Mouse (Mus musculus) embryonic facial prominence, embryonic 14.5 days (tissue): ENCODE measurements at regions not wholly inside any gene's neighbourhood (a gene's known extent, or its start where the extent isn't known, plus 50 kb on each side); places are given as distances from the start of the nearest gene placed in this dataset.

Experiments used
- ATAC-seq: fragments of 200-750 bp; cut with Nextera tagmentation; 2 replicates; pipeline ENCODE4 v1.8.0; 2017; ENCODE audit warnings: low read depth, moderate number of reproducible peaks, moderate TSS enrichment
- DNase-seq: peaks from one replicate; pipeline ENCODE4 v3.0.0-alpha.2; 2015; ENCODE audit warnings: low spot score
- H3K27ac ChIP-seq: fragments of 300-500 bp; sonication (generic); replicated peaks from 2 replicates; pipeline ENCODE4 v1.5.1; 2014; ENCODE audit warnings: low read depth, mild to moderate bottlenecking, low read length, moderate library complexity
- H3K27me3 ChIP-seq: fragments of 300-500 bp; sonication (generic); replicated peaks from 2 replicates; pipeline ENCODE4 v1.6.1; 2014; ENCODE audit warnings: low read length; ENCODE audit not compliant: control insufficient read depth, insufficient read depth
- H3K36me3 ChIP-seq: fragments of 300-500 bp; sonication (generic); 2 replicates; pipeline ENCODE4 v1.6.1; 2014; ENCODE audit warnings: low read length, mixed read lengths; ENCODE audit not compliant: control insufficient read depth, insufficient read depth
- H3K4me1 ChIP-seq: fragments of 300-500 bp; sonication (generic); 2 replicates; pipeline ENCODE4 v1.6.1; 2014; ENCODE audit warnings: antibody characterized with exemption, low read length; ENCODE audit not compliant: control insufficient read depth, insufficient read depth
- H3K4me2 ChIP-seq: fragments of 300-500 bp; sonication (generic); 2 replicates; pipeline ENCODE4 v1.6.1; 2014; ENCODE audit warnings: low read depth, mild to moderate bottlenecking, low read length, moderate library complexity, mixed read lengths
- H3K4me3 ChIP-seq: fragments of 300-500 bp; sonication (generic); 2 replicates; pipeline ENCODE4 v1.5.1; 2014; ENCODE audit warnings: low read depth, mild to moderate bottlenecking, low read length
- H3K9ac ChIP-seq: fragments of 300-500 bp; sonication (generic); 2 replicates; pipeline ENCODE4 v1.6.1; 2014; ENCODE audit warnings: low read depth, mild to moderate bottlenecking, low read length, moderate library complexity, mixed read lengths
- H3K9me3 ChIP-seq: fragments of 300-500 bp; sonication (generic); 2 replicates; pipeline ENCODE4 v1.6.1; 2016; ENCODE audit warnings: low read length; ENCODE audit not compliant: control insufficient read depth
- WGBS: fragments of 180-500 bp; shearing (Covaris S2); extraction: QIAGEN DNeasy Blood & Tissue Kit; methylation state at CpG from one replicate; pipeline ENCODE4 v1.1.7; 2014; 5-methylcytosine and 5-hydroxymethylcytosine counted together

- H3K9me3 ChIP-seq, result no peaks in the 10 kb centered on the region
- no peak overlapping the region for H3K4me2 ChIP-seq
- ATAC-seq (0 out of 2 replicates have a peak, but pooled peaks have one; percentile 37), DNase-seq (no peak)
- 13% methylated on average over 1 of the region's 1 CpGs for WGBS
- no peak overlapping the region for H3K4me3 ChIP-seq
- no peak overlapping the region for H3K9ac ChIP-seq
- no peaks in the 10 kb centered on the region for H3K36me3 ChIP-seq
- no peaks in the 10 kb centered on the region for H3K27me3 ChIP-seq
- H3K27ac ChIP-seq, result no peak overlapping the region
- H3K4me1 ChIP-seq, result no peaks in the 10 kb centered on the region
Observed at GRCm38 (mm10) chr12:67929842-67930241, 707.5 kb upstream of the Mdga2 start.

DNA sequence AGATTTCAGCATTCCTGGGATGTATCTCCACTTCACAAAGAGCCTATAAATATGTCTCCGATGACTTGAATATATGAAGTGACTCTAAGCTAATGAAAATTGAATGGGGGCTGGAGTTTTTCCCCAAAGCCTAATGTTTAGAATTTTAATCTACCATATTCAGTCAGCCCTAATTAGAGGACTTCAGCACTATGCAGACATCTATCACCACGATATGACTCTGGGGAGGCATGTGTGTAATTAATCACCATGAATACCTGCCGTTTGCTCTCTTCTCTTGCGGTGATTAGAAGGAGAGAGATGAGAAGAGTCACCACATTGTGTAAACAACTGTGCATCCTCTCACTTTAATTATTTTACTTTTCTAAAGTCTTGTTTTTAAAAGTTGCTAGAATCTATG, 692.3 kb upstream of the Mdga2 start:
- DNase-seq, result peak; percentile 9
- H3K4me1 ChIP-seq, result no peaks in the 10 kb centered on the region
- 61% methylated on average over 4 of the region's 4 CpGs for WGBS
- H3K27me3 ChIP-seq, result no peaks in the 10 kb centered on the region
- peak; percentile 79; the same call in 1 of the 2 replicates for ATAC-seq
- H3K9ac ChIP-seq, result no peak overlapping the region
- H3K4me2 ChIP-seq, result no peak overlapping the region
- no peak overlapping the region for H3K4me3 ChIP-seq
- H3K27ac ChIP-seq, result no peak overlapping the region
- no peaks in the 10 kb centered on the region for H3K36me3 ChIP-seq
- H3K9me3 ChIP-seq, result no peaks in the 10 kb centered on the region

- 38% methylated on average over 2 of the region's 2 CpGs for WGBS
- Histone ChIP-seq H3K9me3 (no peaks in the 10 kb centered on the region), H3K4me1 (no peaks in the 10 kb centered on the region), H3K4me2 (no peak overlapping the region), H3K9ac (no peak overlapping the region), H3K4me3 (no peak overlapping the region), H3K36me3 (no peaks in the 10 kb centered on the region), H3K27ac (no peak overlapping the region), H3K27me3 (no peaks in the 10 kb centered on the region)
- ATAC-seq (no peak), DNase-seq (no peak)
Observed at GRCm38 (mm10) chr12:67887296-67887695, 664.9 kb upstream of the Mdga2 start.

DNA sequence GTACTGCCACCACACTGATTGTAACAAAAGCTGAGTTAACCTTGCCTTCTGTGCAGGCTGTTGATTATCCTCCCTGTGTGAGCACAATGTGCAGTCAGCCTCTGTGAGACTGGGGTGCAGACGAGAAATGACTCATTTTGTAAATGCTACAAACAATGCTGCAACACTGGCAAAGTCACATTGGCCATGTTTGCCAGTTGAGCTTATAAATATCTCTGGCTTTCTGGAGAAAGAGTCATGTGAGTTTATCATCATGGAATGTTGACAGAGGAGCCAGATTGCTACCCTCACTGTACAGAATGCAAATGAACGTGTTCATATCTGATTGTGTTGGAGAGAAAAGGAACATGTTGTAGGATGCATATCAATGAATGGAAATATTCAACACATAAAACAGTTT, 640.3 kb upstream of the Mdga2 start:
- Histone ChIP-seq H3K36me3 (no peaks in the 10 kb centered on the region), H3K27ac (no peak overlapping the region), H3K4me3 (no peak overlapping the region), H3K4me2 (no peak overlapping the region), H3K4me1 (no peaks in the 10 kb centered on the region), H3K9me3 (no peaks in the 10 kb centered on the region), H3K27me3 (no peaks in the 10 kb centered on the region), H3K9ac (no peak overlapping the region)
- DNase-seq (no peak), ATAC-seq (no peak)
- WGBS, result 80% methylated on average over 2 of the region's 2 CpGs

GRCm38 (mm10) chr12:67860713-67861112, 638.4 kb upstream of the Mdga2 start:
- WGBS, result 87% methylated on average over 1 of the region's 1 CpGs
- H3K4me3 ChIP-seq, result no peak overlapping the region
- no peak overlapping the region for H3K9ac ChIP-seq
- no peak overlapping the region for H3K27ac ChIP-seq
- ATAC-seq (no peak), DNase-seq (no peak)
- H3K4me1 ChIP-seq, result no peaks in the 10 kb centered on the region
- H3K9me3 ChIP-seq, result no peaks in the 10 kb centered on the region
- H3K27me3 ChIP-seq, result no peaks in the 10 kb centered on the region
- H3K4me2 ChIP-seq, result no peak overlapping the region
- H3K36me3 ChIP-seq, result no peaks in the 10 kb centered on the region

- DNase-seq (no peak), ATAC-seq (no peak)
- Histone ChIP-seq H3K36me3 (no peaks in the 10 kb centered on the region), H3K27me3 (no peaks in the 10 kb centered on the region), H3K27ac (no peak overlapping the region), H3K4me3 (no peak overlapping the region), H3K4me2 (no peak overlapping the region), H3K4me1 (no peaks in the 10 kb centered on the region), H3K9me3 (no peaks in the 10 kb centered on the region), H3K9ac (no peak overlapping the region)
- 89% methylated on average over 2 of the region's 2 CpGs for WGBS
Observed at GRCm38 (mm10) chr12:67852625-67853024, 630.3 kb upstream of the Mdga2 start.

- Histone ChIP-seq H3K4me1 (no peaks in the 10 kb centered on the region), H3K9me3 (no peaks in the 10 kb centered on the region), H3K9ac (no peak overlapping the region), H3K4me3 (no peak overlapping the region), H3K36me3 (no peaks in the 10 kb centered on the region), H3K27ac (no peak overlapping the region), H3K27me3 (no peaks in the 10 kb centered on the region), H3K4me2 (no peak overlapping the region)
- DNase-seq, result no peak
- no peak for ATAC-seq
Observed at GRCm38 (mm10) chr12:67847517-67847916, 625.2 kb upstream of the Mdga2 start.

- Histone ChIP-seq H3K4me2 (no peak overlapping the region), H3K9ac (no peak overlapping the region), H3K9me3 (no peaks in the 10 kb centered on the region), H3K4me3 (no peak overlapping the region), H3K27me3 (no peaks in the 10 kb centered on the region), H3K36me3 (no peaks in the 10 kb centered on the region), H3K4me1 (no peaks in the 10 kb centered on the region), H3K27ac (no peak overlapping the region)
- WGBS, result 79% methylated on average over 6 of the region's 6 CpGs
- no peak for DNase-seq
- ATAC-seq, result no peak
Observed at GRCm38 (mm10) chr12:67804297-67804696, 581.9 kb upstream of the Mdga2 start.

DNA sequence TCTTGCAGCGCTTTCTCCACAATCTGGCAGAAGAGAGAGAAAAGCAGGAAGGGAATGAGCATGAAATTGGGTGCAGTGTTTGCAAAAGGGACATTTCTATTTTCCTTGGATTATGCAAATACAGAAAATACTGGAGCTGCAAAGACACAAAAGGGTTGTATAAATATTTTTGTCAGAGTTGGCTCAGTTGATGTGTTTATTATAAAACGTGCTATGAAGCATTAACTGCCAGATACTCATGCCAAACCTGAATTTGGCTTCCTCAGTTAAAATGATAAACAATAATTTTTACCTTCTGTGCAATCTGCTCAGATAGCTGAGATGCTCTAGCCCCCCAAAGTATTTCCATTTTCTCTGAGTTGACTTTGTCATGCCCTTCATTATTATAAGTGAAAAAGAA, 577.4 kb upstream of the Mdga2 start:
- Histone ChIP-seq H3K36me3 (no peaks in the 10 kb centered on the region), H3K9ac (no peak overlapping the region), H3K4me2 (no peak overlapping the region), H3K27ac (no peak overlapping the region), H3K4me3 (no peak overlapping the region), H3K9me3 (no peaks in the 10 kb centered on the region), H3K4me1 (no peaks in the 10 kb centered on the region), H3K27me3 (no peaks in the 10 kb centered on the region)
- ATAC-seq (no peak), DNase-seq (peak; percentile 1)
- WGBS, result 81% methylated on average over 2 of the region's 2 CpGs
